Mouse (Mus musculus) urinary bladder, postnatal 25 days (tissue): Measurements from ENCODE around the gene Rin3.

ENCODE experiments used
- DNase-seq: peaks from one replicate; pipeline ENCODE4 v3.0.0; 2022; ENCODE audit warnings: low spot score

Gene Rin3

DNA sequence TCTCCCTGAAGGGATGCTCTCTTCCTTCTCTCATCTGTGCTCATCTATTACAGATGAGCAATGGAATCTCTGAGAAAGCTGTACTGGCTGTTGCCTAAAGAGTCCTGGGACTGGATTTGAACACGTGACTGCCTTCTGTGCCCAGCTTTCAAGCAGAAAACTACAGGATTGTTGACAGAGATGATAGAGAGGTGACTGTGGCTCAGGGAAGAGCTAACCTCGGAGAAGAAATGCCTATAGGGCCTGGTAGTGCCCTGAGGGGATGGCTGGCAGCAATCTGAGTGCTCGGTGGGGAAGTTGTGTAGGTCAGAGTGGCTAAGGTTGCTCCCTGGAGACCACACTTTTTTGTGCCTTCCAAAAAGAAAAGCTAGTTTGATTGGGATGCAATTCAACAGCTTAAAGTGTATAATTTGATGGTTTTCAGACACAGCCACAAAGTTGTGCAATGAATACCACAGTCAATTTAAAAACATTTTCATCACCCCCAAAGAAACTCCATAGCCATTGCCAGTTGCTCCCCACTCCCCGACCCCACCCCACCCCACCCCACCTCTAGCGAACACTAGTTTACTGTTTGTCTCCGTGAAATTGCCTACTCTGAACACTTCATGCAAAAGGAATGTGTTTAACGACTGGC lies 1.9 kb upstream of the Rin3 start:
- no peak for DNase-seq

DNA sequence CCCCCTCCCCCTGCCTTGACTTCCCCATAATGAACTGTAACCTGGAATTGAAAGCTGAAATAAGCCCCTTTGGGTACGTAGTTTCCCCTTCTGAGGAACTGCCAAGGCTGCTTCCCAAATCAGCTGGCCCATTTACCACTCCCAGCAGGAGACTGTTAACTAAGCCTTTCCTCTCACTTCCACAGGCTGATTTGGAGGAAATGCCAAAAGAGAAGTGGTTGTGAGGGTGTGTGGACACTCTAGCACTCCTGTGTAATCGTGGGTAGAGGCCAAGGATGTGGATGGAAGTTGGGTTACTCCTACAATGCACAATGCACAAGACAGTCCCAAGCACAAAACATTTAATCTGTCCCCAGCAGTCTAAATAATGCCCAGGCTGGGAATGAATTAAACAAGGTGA lies 722 bp upstream of the Rin3 start:
- no peak for DNase-seq

DNA sequence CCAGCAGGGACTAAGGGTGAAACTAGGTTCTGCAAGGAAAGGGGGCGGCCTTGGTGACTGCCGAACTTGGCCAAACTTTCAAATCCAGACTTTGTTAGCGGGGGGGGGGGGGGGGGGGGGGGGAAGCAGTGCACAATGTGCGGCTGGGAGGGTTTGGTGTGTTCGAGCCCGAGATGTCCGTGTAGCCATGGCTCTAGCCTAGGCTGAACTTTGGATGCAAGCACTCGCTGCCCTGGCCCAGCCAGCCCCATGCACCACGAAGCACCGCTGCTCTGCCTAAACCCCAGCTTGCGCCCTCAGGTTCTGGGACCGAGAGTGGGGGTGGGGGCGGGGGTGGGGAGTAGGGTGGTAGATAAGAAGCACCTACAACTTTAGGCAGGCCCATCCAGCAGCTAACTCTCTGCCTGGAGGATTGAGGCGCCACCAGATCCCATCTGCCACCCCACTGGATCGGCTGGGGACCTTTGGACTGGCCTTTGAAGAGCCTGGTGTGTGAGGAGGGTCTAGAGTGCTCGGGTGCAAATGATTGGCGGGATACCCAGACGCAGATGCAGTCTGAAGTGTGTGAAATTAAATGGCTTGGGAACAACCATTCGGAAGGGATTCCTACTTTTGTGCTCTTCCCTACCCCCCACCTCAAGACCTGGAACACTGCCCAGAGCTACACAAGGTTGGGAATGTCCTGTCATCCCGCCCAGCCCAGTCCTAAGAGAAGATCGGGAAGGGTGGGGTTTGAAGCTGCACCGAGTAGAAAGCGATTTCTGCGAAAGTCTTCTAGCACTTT lies 827 bp downstream of the Rin3 start:
- no peak for DNase-seq

DNA sequence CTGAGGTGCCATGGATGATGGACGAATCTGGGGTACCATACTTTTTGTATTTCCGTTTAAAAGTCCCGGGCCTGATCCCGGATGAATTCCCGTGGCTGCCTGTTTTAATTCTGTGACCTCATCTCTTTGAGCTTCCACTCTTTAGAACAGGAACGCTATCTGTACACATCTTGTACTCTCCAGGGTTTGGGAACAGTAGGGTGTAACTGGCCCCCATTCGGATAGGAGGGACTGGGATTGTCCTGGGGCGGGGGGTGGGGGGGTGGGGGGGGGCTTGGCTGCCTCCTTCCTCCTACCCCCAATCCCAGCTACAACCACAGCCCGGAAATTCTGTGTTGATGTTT lies 1.4 kb downstream of the Rin3 start:
- no peak for DNase-seq

DNA sequence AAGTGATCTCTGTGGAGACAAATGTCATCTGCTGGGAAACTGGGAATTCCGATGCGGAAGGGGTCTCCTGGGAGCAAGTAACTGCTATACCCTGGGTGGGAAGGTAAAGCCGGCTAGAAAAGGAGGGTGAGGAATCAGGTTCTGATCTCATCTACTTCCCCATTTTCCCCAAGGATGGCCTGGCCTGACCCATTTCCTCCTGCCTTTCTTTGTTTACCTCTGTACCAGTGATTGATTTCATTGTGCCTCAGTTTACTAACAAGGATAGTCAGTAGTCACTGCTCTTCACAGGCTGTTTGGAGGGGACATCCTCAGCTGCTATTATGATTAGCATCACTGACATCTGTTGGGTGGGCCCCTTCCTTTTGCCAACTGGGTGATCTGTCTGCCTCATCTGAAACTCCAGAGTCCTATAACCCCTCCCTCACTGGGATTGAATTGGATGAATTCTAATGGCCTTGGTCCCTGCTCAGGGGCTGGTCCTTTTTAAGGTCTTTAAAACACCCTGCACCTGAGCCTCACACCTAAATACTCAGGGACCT lies 1.8 kb downstream of the Rin3 start:
- no peak for DNase-seq

DNA sequence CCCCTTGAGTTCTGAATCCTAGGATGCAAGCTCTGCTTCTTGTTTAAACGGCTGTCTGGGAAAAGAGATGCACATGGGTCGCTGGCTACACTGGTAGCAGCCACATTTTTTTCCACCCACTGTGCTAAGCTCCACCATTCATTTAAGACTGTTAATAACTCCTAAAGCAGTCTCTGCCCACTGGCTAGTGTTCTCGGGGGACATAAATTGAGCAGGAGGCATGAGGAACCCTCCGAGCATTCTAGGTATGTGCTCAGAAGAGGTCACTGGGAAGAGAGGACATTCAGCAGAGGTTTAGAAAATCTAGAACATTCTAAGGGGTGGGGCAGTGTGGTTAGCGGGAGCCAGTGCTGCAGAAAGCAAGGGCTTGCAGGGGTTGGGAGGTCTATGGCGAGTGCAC lies 2.5 kb downstream of the Rin3 start:
- no peak for DNase-seq

DNA sequence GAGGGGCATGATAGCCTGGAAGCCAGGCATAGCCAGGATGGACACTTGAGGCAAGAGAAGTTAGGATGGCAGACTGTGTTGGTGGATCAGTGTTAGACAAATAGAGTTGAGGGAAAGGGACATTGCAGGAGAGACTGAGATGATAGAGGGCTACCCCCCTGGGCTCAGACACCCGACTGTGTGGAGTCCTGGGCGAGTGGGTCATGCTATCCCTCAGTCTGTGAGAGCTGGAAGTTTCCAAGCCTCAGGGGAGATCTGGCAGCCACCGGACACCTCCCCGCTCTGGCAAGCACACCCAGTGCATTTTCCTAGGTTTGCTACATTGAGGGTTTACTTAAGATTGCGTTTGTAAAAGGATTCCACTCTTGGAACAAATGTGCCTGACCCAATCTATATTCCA lies 2.9 kb downstream of the Rin3 start:
- DNase-seq = no peak

DNA sequence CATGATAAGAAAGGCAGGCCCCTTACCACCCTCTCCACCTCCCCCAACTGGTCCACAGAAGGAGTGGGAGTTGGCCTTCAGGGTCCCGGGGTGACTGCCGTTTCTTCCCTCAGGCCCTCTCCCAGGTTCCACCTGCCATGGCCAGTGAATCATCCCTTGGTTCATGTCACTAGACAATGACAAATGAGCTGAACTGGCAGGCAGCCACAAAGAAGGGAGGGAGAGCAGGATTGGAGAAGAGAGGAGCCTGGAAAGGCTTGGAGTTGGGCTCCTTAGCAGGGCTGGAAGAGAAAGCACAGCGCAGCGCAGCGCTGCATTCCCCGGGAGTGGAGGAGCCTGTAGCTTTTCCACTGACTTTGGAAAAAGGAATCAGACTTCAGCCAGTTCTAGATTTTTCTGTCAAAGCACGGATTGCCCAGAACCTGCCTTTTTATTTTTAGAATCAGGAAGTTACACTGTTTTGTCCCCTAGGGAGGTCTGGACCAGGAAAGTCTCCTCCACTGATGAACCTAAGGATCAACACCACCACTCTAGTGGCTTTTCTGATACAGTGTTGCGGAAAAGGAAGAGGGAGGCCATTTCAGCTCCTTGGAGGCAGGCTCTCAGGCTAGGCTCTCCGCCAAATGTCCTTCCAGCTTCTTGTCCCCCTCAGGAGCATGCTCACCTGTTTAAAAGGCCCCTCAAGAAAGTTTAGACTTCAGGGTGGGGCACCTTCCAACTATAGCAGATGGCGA lies 4.0 kb downstream of the Rin3 start:
- DNase-seq = peak; percentile 48

DNA sequence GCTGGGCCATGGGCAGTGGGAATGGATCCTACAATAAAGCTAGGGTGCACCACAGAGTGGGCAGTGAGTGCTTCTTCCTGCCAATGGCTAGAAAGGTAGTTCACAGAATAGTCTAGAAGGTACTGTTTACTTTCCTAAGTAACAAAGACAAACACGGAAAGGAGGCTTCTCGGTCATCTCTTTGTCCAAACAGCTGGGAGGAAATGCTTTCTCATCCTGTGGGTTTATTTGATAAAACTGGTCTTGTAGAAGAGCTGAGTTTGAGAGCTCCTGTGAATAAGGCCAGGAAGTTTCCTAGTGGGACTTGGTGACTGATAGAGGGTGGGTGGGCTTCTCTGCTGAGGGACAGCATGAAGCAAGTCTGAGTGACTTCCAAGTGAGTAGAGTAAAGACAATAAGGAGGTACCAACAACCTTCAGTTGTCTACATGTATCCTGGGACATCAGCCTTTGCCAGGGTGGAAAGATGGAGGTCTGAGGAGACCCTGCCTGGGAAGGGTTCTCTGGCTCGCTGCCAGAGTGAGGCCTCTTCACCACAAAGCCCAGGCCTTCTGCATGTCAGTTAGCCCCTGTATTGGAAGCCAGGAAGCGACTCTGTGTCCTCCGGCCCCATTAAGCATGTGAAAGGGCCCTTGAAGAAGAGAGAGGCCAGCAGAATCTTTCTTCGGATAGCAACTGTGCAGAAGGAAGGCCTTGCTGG lies 5.2 kb downstream of the Rin3 start:
- DNase-seq = no peak

DNA sequence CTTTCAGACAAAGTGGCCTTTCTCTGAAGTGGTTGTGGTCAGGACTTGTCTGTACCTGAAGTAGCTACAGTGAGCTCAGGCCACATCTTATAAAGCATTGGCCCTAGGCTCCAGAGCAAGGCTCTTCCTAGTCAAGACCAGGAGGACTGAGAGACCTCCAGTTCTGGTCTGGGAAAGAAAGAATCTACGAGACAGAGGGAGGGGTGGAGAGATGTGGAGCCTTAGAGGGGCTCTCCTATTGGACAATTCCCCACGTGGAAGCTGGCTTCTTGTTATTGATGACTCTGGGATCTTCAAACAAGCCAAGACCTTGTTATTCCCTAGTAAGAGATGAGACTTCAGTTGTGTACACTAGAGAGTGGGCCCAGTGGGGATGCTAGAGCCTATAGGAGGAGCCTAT lies 6.0 kb downstream of the Rin3 start:
- DNase-seq = no peak

DNA sequence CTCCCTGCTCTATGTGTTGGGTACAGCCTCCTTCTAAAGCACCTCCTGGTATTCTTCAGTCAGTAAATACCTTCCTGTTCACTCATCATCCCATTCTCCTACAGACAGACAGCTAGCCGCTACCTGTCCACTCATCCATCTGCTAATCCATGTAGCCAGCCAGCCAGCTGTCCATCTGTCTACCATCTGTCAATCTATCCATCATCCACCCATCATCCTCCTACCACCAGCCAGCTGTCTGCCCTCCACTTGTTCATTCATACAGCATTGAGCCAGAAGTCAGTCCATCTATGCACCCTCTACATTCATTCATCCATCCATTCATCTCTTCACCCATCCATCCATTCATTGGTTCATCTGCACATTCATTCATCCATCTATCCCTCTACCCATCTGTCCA lies 6.7 kb downstream of the Rin3 start:
- no peak for DNase-seq

DNA sequence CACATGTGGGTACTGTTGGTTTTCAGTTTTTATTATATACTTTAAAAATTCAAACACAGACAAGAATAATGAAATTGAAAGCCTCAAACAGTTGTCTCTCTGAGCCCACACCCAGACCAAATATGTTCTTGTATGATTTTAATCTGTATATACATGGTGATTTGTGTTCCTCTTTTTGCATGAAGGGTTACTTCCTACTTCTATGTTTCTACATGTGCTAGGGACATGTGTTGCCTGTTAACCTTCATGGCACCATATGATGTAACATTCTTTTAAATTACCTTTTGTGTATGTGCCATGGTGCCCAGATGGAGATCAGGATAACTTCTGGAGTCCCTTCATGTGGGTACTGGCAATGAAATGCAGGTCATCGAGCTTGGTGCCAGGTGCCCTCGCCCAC lies 7.8 kb downstream of the Rin3 start:
- no peak for DNase-seq

DNA sequence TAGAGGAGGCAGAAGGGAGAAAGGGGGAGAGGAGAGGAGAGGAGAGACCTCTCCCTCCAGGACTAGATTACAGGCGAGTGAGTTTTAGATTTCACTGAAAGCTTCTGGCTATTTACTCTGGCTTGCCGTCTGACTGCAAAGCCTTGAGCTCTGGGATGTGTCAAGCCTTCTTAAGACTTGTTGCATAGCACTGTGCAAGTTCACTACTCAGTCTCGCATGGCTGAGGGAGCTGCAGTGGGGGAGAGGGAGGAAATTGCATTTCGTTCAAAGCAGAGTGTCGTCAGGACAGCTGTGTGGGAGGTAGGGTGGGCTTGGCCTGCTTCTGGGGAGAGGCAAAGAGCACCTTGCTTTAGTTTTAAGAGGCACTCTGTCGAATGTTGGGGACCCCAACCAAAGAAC lies 8.8 kb downstream of the Rin3 start:
- DNase-seq = no peak

DNA sequence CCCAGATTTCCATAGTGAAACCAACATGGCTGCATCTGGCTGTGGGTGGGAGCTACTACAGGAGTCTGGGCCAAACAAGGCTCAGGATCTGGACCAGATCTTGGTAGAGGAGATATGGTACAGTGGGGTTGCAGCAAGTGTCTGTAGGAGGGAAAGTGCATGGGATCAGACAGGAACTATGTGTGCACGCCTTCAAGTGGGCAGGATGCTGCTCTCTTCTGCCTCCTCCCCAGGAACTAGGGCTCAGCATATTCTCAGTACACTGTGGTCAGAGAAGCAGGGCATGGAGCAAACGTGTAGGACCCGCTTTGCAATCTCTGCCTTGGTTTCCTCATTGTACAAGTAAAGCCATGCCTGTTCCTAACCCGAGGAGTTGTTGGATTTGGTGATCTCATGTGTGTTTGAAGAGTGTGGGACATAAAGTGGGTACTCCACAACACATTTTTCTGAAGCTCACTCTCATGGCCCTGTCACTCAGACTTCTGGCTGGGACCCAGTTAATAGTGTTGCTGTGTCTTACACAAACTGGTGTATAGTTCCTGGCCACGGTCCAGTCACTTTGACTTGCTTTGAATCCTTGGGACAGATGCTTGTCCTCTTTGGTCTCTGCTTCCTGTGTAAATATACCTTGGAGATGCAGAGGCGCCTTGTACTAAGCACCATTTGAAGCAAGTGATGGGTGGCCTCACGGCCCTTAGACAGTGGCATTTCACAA lies 9.8 kb downstream of the Rin3 start:
- DNase-seq = no peak

DNA sequence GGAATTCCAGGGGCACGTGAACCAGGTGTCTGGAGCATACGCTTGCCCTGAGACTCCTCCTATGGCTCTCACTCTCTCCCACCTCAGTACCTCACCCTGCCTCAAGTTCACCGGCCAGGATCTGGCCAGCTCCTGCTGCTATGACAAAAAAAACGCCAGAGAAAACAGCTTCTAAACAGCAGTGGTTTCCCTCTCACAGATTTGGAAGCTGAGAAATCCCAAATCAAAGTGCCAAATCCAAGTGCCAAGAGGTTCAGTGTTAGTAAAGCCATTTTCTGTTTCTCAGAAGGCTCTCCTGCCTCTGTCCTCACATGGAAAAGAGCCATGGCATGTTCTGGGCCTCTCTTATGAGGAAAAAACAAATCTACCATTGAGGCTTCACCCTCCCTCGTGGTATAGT lies 11.8 kb downstream of the Rin3 start:
- no peak for DNase-seq

DNA sequence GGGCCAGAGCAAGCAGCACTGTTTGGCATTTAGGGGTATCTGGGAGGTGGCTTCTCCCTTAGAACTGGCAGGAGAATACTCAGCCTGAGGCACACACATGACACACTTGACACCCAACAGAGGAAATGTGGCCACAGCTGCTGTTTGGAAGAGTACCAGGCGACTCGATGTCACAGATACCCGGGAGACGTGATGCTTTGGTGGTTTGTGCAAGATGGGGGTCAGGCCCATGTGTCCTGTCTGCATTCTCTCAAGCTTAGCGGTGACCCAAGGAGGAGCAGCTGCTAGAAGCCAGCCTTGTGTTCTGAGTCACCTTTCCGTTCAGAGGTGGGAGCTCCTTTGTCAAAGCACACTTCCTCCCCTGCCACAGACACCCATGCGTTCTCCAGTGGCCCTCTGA lies 12.4 kb downstream of the Rin3 start:
- no peak for DNase-seq

DNA sequence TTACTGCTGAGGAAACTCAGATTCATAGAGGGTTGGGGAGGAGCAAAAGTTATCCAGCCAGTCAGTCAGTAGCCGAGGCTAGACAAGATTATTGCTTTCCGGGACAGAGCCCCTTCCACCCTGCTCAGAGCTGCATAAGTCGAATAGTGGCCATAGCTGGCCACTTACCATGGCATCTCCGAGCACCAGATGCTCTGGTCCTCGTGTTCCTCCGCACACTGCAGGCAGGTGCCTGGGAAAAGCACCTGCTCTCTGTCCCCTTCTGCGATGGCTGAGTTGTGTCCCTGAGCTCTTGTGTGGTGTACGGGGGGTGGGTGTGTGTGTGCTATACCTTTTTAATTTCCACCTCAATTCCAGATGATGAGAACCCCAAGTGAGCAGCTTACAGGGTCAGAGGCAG lies 12.8 kb downstream of the Rin3 start:
- no peak for DNase-seq

DNA sequence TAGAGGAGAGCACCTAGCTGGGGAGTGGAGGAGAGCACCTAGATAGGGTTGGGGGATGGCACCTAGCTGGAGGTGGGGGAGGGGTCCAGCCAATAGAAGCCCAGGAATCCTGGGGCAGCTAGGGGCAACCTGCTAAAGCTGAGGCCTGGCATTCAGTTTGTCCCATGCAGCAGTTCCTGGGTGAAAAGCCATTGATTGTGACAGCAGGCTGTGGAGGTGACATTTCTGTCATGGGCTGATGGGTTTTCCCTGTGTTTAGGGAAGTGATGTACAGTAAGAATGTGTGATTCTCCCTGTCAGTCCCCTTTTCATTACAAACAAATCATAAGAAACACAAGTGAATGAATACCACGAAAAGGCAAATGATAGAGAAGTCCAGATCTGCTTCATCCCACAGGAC lies 13.5 kb downstream of the Rin3 start:
- DNase-seq = no peak

DNA sequence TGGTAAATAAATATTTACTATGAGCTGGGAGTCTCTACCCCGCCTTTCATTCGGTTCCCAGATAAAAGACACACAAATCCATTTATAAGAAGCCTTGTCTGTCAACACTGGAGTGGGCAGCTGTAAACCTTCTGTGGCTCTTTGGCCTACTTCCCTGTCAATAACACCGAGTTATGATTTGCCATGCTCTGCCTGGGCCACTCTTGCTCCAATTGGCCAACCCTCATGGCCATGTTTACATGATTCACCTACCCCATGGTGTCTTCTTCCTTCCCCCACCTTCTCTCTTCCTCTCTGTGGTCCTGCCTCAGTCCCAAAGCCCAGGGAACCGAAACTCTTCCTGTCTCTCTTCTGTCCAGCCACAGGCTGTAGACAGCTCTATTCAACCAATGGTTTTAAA lies 14.1 kb downstream of the Rin3 start:
- DNase-seq = no peak

DNA sequence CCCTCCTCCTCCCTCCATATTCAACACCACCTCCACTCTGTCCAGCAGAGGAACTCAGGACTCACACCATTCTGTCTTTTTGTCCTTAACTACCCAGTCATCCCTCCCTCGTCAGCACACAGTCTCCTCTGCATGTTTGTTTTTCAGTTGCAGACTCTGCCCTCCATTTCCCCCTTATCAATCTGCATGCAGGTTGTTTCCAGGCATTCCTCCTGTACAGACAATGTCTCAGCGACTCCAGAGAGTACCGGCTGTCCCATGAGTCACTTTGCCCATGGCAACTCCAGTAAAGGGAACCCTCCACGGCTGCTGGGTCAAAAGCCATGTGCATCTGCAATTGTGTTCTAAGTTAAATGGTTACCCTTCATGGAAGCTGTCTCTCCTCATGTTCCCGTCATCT lies 16.4 kb downstream of the Rin3 start:
- DNase-seq = no peak

DNA sequence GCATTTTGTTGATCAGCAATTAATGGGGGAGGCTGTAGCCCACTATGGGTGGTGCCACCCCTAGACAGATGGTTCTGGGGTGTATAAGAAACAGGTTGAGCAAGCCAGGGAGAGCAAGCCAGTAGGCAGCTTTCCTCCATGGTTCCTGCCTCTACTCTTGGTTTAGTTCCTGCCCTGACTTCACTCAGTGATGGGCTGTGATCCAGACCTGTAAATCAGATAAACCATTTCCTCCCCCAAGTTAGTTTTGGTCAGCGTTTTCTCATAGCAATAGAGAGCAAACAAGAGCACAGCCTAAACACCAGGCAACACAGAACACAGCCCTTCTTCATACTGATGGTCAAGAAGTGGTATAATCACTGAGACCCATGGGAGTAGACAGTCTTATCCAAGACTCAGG lies 18.7 kb downstream of the Rin3 start:
- DNase-seq = no peak

DNA sequence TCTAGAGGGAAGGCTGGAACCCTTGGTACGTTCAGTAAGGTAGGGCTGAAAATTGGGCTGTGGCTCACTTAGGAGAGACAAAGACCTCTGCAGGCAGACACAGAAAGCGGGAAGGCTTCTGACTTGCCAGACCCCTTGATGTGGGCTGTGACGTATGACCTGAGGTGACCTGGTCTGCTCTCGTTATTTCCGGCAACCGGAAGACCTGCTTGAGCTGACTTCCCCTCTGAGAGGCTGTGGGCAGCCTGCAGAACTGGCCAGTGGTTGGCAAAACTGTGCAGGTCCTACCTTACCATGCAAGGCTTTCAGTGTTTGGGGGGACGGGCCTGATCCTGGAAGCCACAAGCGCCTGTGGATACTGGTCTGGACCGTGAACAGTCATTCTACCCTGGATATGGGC lies 19.5 kb downstream of the Rin3 start:
- DNase-seq = no peak
